Mouse (Mus musculus) kidney, adult 2 months (tissue): ENCODE data around the gene Rgs16. TPM values are rescaled to one million over a fixed set of nuclear protein-coding genes. Genes with fewer than 3 reads are reported as not detected.

Source experiments
- DNase-seq: peaks from one replicate; pipeline ENCODE4 v3.0.0; 2021
- H3K27ac ChIP-seq: fragments of 200-500 bp; 2 replicates; pipeline ENCODE4 v1.5.1; 2012; ENCODE audit warnings: low read depth, low read length, control low read depth, inconsistent platforms; ENCODE audit not compliant: insufficient read depth
- H3K27me3 ChIP-seq: fragments of 200-500 bp; replicated peaks from 2 replicates; pipeline ENCODE4 v1.6.1; 2012; ENCODE audit warnings: mild to moderate bottlenecking, moderate library complexity, low read length, inconsistent platforms; ENCODE audit not compliant: control insufficient read depth, insufficient read depth
- H3K36me3 ChIP-seq: fragments of 200-500 bp; 2 replicates; pipeline ENCODE4 v1.6.1; 2012; ENCODE audit warnings: mild to moderate bottlenecking, moderate library complexity, low read length, inconsistent platforms; ENCODE audit not compliant: control insufficient read depth, insufficient read depth
- H3K4me1 ChIP-seq: fragments of 200-500 bp; 2 replicates; pipeline ENCODE4 v1.6.1; 2011; ENCODE audit warnings: low read length; ENCODE audit not compliant: control insufficient read depth, insufficient read depth
- H3K4me3 ChIP-seq: fragments of 200-500 bp; 2 replicates; pipeline ENCODE4 v1.5.1; 2011; ENCODE audit warnings: mild to moderate bottlenecking, low read depth, low read length, control low read depth; ENCODE audit not compliant: insufficient read depth
- CTCF ChIP-seq: fragments of 200-500 bp; conservative IDR thresholded peaks from 2 replicates; pipeline ENCODE4 v1.5.1; 2011; ENCODE audit warnings: low read depth, mild to moderate bottlenecking, control low read depth, low read length, moderate library complexity, mixed read lengths; ENCODE audit not compliant: insufficient read depth, insufficient read length
- POLR2A ChIP-seq: fragments of 200-500 bp; IDR thresholded peaks from one replicate; pipeline ENCODE4 v1.6.1; 2011; ENCODE audit warnings: low read depth, low read length, control low read depth
- WGBS: fragments of 180-500 bp; shearing (Covaris S2); methylation state at CpG from one replicate; pipeline ENCODE4 v1.1.7; 2018; 5-methylcytosine and 5-hydroxymethylcytosine counted together
- polyA plus RNA-seq: library from polyadenylated mRNA; depleted of rRNA; stranded (reverse); fragments of >200 nt; gene quantifications from 2 replicates; pipeline ENCODE4 v1.2.3, GENCODE M21; 2012; rRNA removed

Gene Rgs16
- polyA plus RNA-seq, 1 experiment = 0.61 TPM

- TF ChIP-seq POLR2A (no peak), CTCF (no peak)
- H3K27me3 ChIP-seq = no peaks in the 10 kb centered on the region
- H3K4me1 ChIP-seq = no peaks in the 10 kb centered on the region
- no peak overlapping the region for H3K27ac ChIP-seq
- WGBS = 65% methylated on average over 2 of the region's 2 CpGs
- DNase-seq = no peak
- H3K4me3 ChIP-seq = no peak overlapping the region
- no peaks in the 10 kb centered on the region for H3K36me3 ChIP-seq
These were observed 50.6 kb downstream of the Rgs16 start for GRCm38 (mm10) chr1:153790708-153791107.

GRCm38 (mm10) chr1:153794241-153794640 is 54.1 kb downstream of the Rgs16 start:
- Histone ChIP-seq H3K36me3 (no peaks in the 10 kb centered on the region), H3K27me3 (no peaks in the 10 kb centered on the region), H3K4me3 (no peak overlapping the region), H3K27ac (no peak overlapping the region), H3K4me1 (no peaks in the 10 kb centered on the region)
- DNase-seq = no peak
- TF ChIP-seq POLR2A (no peak), CTCF (no peak)
- 50% methylated on average over 3 of the region's 3 CpGs for WGBS

Other genes with a start within 250 kb of the Rgs16 start
- 33.7 and 41.2 TPM in 2 replicates for gene Npl, start 190.3 kb upstream of the Rgs16 start, polyA plus RNA-seq
- gene Rgs8, start 87.3 kb upstream of the Rgs16 start, polyA plus RNA-seq = 0.02 and 0.03 TPM in 2 replicates
- gene Rnasel, start 9.1 kb downstream of the Rgs16 start, polyA plus RNA-seq = 2.4 and 3.4 TPM in 2 replicates
- gene Rgsl1, start 103.8 kb downstream of the Rgs16 start, polyA plus RNA-seq = 0.08 TPM in 1 of 2 replicates, not detected in the other
- not detected in 2 replicates for gene Teddm1b, start 134.0 kb downstream of the Rgs16 start, polyA plus RNA-seq
- not detected in 2 replicates for gene Teddm1a, start 151.4 kb downstream of the Rgs16 start, polyA plus RNA-seq
- 843 and 1,046 TPM in 2 replicates for gene Glul, start 159.6 kb downstream of the Rgs16 start, polyA plus RNA-seq
- 0.14 and 0.22 TPM in 2 replicates for gene Teddm2, start 159.9 kb downstream of the Rgs16 start, polyA plus RNA-seq